Mouse (Mus musculus) yolk sac, embryonic 10.5 days (tissue): Measurements from ENCODE around the gene Ehbp1l1.

Experiments used
- DNase-seq: peaks from one replicate; pipeline ENCODE4 v3.0.0-alpha.2; 2017; ENCODE audit warnings: low spot score

The Ehbp1l1 gene

GRCm38 (mm10) chr19:5725767-5726515 is at the start of gene Ehbp1l1:
Gene Ehbp1l1, minus strand, starts transcription at chr19:5726317.
- DNase-seq, result peak; percentile 69

DNA sequence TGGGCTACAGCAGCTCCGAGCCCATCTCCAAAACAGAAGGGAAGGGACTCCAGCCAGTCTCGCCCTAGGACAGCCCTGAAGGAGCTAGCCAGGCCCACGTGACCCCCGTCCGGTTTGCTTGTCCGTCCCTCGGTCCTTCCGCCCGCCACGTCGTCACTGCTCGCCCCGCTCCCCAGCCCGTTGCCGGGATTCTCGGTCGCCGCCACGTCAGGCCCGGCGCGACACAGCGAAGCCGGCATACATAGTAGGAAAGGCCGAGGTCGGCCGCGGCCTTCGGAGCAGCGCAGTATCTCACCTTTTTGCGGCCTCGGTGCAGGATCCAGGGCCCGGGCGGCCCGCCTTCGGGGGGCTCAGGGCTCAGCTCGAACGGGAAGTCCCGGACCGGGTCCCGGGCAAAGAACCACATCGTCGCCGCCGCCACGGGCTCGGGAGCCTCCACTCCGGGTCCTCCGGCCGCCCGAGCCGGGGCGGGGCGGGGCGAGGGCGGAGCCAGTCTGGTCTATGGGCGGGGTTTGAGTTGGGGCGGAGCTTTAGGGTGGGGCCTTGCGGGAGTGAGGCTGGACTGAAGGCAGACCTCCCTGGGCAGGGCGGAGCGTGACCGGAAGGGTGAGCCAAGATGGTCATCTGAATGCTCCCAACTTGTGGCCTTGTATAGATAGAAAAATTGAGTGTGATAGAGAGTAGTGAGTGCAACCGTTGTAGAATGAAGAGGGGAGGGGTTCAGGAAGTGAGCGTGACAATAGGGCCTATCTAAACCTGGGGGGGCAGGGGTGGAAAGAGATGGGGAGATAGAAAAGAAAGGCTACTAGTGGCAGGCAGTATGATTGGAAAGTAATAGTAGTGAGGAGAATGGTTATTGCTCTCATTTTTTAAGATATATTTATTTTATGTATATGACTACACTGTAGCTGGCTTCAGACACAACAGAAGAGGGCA is 45.1 kb upstream of the Ehbp1l1 start, which contains the start of gene Scyl1:
TSS of gene Scyl1 (minus strand) at position 495 of the 936 bp plus-strand sequence.
- DNase-seq, result peak; percentile 97

GRCm38 (mm10) chr19:5770311-5770710 is 44.2 kb upstream of the Ehbp1l1 start:
- DNase-seq, result no peak

DNA sequence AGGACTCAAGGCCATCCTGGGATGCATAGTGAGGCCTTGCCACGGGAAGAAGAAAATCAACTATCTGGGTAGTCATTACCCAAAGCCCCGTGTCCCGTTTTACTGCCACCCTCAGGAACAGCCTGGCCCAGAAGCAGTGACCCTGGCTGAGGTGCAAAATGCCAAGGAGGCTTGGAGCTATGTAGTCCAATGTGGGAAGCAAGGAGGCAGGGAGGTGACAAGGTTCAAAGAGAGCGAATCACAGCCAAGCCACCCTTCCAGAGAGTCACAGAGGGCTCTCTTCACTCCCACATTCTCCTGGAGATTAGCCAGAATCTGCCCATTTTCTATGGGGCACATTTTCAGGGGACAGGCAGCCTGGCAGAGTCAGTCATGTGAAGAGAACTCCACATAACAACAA is 41.2 kb upstream of the Ehbp1l1 start:
- no peak for DNase-seq

GRCm38 (mm10) chr19:5763163-5763562 is 37.0 kb upstream of the Ehbp1l1 start:
- no peak for DNase-seq

GRCm38 (mm10) chr19:5758878-5759403 is 32.8 kb upstream of the Ehbp1l1 start:
- DNase-seq, result no peak

DNA sequence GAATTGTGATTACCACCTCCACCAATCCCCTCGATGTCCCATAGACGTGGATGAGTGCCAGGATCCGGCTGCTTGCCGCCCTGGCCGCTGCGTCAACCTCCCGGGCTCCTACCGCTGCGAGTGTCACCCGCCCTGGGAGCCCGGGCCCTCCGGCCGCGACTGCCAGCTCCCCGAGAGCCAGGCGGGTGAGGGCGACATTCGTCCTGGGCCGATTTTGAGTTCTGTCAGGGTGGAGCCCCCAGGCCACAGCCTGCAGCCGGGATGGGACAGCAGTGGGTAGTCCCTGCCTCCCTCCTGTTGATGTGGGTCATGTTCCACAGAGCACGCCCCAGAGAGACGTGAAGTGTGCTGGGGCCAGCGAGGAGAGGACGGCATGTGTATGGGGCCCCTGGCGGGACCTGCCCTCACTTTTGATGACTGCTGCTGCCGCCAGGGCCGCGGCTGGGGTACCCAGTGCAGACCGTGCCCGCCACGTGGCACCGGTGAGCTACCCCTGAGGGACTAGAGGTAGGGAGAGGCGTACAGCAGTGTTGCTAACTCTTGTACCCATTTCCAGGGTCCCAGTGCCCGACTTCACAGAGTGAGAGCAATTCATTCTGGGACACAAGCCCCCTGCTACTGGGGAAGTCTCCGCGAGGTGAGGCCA is 31.0 kb upstream of the Ehbp1l1 start:
- DNase-seq, result no peak

DNA sequence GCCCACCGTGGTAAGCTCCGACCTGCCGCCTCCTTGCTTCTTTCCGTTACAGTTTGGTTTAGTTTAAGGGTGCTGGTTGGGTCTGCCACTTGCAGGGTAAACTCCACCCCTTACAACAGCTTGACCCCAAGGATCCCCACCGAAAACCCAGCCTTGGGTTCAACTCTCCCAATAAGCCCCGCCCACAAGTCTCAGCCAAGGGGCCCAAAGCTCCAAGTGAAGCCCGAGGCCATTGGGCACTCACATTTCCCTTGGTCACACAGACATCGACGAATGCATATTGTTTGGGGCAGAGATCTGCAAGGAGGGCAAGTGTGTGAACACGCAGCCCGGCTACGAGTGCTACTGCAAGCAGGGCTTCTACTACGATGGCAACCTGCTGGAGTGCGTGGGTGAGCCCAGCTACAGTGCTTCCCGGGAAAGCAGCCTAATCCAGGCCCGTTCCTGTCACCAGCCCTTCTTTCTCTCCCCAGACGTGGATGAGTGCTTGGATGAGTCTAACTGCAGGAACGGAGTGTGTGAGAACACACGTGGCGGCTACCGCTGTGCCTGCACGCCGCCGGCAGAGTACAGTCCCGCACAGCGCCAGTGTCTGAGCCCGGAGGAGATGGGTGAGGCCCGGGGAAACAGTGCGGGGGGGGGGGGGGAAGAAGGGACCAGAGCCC is 30.3 kb upstream of the Ehbp1l1 start:
- no peak for DNase-seq

- no peak for DNase-seq
These were observed 25.6 kb upstream of the Ehbp1l1 start for GRCm38 (mm10) chr19:5751742-5752141.

DNA sequence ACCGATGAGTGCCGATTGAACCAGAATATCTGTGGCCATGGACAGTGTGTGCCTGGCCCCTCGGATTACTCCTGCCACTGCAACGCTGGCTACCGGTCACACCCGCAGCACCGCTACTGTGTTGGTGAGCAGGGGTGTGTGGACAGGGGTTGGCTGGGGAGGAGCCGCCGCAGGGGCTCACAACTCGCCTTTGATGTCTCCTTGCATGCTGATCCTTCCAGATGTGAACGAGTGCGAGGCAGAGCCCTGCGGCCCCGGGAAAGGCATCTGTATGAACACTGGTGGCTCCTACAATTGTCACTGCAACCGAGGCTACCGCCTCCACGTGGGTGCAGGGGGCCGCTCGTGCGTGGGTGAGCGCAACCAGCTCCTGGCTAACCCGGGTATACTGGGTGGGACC is 24.8 kb upstream of the Ehbp1l1 start:
- no peak for DNase-seq

GRCm38 (mm10) chr19:5749476-5749875 is 23.4 kb upstream of the Ehbp1l1 start:
- DNase-seq, result no peak

- DNase-seq, result peak; percentile 89
These were observed 20.8 kb upstream of the Ehbp1l1 start for GRCm38 (mm10) chr19:5746907-5747363.

DNA sequence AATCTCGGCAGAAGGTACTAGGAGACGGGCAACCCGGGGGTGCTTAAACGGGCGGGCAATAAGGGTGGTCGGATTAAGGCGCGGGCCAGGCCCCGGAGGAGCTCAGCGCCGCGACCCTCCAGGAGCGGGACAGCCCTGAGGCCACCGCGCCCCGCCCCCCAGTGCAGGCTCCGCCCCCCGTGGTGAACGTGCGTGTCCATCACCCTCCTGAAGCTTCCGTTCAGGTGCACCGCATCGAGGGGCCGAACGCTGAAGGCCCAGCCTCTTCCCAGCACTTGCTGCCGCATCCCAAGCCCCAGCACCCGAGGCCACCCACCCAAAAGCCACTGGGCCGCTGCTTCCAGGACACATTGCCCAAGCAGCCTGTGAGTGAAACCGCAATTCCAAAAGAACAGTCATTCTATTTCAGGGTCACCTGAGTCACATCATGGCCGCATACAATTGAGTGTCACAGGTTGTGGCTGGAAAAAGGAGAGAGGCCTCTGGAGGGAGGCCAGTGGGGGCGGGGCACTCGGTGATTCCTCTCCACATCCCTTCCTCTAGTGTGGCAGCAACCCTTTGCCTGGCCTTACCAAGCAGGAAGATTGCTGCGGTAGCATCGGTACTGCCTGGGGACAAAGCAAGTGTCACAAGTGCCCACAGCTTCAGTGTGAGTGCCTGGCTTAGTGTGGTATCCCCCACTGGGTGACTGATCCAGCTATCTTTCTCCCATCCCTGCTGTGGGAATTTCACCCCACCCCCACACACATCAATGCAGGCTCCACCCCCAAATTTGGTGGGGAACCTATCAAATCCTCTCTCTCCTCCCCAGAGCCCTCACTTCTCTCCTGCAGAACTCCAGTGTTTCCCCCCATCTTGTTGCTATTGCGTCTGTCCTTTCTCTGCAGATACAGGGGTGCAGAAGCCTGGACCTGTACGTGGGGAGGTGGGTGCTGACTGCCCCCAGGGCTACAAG is 19.9 kb upstream of the Ehbp1l1 start:
- peak; percentile 62 for DNase-seq

DNA sequence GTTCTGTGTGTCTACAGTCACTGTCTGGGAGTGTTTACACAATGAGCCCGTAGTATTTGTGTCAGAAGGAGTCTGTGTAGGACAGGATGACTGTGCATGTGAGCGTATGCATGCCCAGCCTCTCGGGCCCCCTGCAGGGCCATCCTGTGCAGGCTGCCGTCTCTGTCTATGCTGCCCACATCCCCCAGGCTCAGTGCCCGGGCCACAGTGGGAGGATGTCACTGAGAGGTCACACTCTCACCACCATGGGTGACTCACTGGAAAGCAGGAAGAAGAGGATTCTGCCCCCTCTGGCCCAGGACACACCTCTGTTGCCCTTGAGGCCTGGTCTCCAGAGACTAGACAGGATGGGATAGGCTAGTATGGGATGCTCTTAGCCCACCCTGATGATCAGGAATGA is 17.5 kb upstream of the Ehbp1l1 start:
- DNase-seq, result no peak

GRCm38 (mm10) chr19:5742241-5742641 is 16.1 kb upstream of the Ehbp1l1 start:
- no peak for DNase-seq

DNA sequence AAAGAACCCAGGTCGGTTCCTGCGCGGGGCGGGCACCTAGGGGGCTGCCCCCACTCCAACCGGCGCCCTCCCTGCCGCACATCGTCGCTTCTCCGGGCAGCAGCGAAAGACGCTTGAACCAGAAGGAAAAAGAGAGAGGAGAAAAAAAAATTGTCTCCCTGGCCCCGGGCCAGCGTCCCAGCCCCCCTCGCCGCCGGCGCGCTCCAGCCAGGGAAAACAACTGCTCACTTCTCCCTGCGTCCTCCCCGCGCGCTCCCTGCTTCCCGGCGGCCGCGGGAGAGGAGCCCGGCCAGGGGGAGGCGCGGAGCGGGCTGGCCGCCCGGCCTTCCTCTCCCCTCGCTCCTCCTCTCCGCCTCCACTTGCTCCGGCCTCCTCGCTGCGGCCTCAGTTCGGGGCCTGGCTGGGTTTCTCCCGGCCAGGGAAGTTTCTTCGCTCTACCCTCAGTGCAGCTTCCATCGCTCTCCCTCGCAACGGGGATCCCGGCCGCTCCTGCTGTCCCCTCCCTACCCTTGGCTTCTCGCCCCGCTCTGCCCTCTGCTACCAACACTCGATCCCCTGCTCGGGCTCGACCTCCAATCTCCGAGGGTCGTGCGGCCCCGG is 15.6 kb upstream of the Ehbp1l1 start:
- DNase-seq, result peak; percentile 51

DNA sequence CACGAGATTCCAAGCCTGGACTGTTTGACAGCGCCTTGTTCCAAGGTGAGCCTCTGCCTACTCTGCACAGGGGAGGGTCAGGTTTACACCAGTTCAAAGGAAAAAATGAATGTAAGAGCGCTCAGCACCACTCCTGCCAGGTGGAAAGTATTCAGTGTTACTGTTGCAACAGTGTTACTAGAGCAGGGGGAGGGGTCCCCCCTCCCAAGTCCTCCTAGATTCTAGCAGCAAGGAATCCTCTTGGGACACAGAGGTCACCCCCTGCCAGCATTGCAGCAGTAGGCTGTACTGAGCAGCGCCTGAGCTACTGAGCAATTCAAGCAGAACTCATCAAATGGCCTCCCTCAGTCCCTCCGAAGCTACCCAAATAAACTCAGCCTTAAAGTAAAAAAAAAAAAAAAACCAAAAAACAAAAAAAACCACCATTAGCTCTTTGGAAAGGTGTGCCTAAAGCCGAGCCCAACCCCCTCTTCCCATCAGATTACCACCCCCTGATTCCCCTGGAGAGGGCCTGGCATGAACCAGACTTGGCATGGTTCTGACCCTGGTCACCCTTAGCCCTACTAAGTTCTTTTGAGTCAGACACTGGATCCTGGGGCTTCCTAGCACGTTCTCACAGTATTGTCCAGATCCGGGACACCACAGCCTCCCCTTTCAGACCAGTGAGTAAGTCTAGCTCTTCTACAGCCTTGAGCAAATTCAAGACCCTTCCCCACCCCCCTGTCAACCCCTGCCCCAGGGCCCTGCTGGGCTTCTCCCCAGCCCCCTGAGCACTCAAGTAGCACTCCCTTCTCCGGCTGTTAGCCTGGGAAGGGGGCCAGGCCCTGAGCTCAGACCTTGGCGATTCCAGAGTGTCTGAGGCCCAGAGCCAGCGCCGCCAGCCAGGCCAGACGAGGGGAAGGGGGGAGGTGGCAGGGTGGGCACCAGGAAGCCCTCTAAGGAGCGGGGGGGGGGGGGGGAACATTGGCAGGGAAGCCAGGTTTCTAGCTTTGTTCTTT is 14.5 kb upstream of the Ehbp1l1 start, which contains the start of gene Ltbp3:
TSS of gene Ltbp3 (plus strand) at position 585 of the 998 bp plus-strand sequence.
- no peak for DNase-seq

DNA sequence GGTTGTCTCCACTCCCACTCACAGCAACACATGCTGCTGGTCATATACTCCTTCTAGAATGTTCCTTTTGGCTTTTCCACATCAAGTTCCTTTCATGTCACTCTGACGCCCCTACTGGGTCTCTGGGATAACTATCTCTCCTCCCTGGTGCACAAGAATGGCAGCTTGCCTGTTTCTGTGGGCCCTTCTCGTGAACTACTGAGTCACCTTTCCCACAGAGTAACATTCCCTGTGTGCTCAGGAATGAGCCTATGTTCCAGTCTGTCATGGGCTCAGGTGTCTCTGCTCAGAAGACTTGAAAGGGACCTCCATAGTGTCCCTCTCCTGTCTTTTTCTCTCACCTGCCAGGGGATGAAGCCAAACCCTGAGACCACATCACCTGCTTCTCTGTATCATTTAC is 13.3 kb upstream of the Ehbp1l1 start:
- DNase-seq, result no peak

- no peak for DNase-seq
These were observed 8.2 kb upstream of the Ehbp1l1 start for GRCm38 (mm10) chr19:5734325-5734724.
